In genomic region chr9:119401351-119401750, GRCm38 (mm10) we compare ENCODE assay signal across 8 mouse cellular contexts. TPM values are rescaled to one million over a fixed set of nuclear protein-coding genes. Genes with fewer than 3 reads are reported as not detected.
A peak's percentile ranks its signal among the peaks of the same experiment; 100 is the strongest.
DNase-seq lines count a peak whose midpoint lies in the region; ATAC-seq and TF ChIP-seq lines count a peak whose summit lies in the region.

No protein-coding gene starts in this region.

- no peak for TF ChIP-seq CTCF in gastrocnemius, adult 2 months (IDR thresholded peaks at IDR 0.05)
- no peak for TF ChIP-seq CTCF in midbrain, postnatal 0 days (IDR thresholded peaks at IDR 0.05)

- H3K4me1 ChIP-seq in ES-E14 (ENCODE audit: control insufficient read depth in 2 of 2, insufficient read depth in 2 of 2, low read length in 2 of 2, poor library complexity in 1 of 2): peaks cover 4 to 9% of the 10 kb centered on the region in 2 experiments; a peak in 2 of 4 replicates
- peaks cover 35% of the 10 kb centered on the region for H3K4me1 ChIP-seq in forebrain, embryonic 16.5 days (replicated peaks; ENCODE audit: control insufficient read depth, insufficient read depth, low read length)
- H3K4me1 ChIP-seq in liver, embryonic 12.5 days: peaks cover 29% of the 10 kb centered on the region; the same call in 1 of the 2 replicates
- peaks cover 7% of the 10 kb centered on the region for H3K4me1 ChIP-seq in midbrain, postnatal 0 days (ENCODE audit: insufficient read depth, low read length)

- no peak for DNase-seq in gastrocnemius, adult 2 months
- no peak for DNase-seq in gastrocnemius, postnatal 4 days (ENCODE audit: low spot score in 2 of 2)
- no peak for DNase-seq in ES-E14 (ENCODE audit: low read depth, low spot score)
- DNase-seq in midbrain, postnatal 0 days (ENCODE audit: low spot score): no peak
- DNase-seq in spleen, postnatal 10 days (ENCODE audit: low spot score in 2 of 2): no peak
- DNase-seq in kidney, adult 11 months: no peak

- no peak for ATAC-seq in forebrain, embryonic 16.5 days
- ATAC-seq in liver, embryonic 12.5 days: no peak; the same call in none of the 2 replicates
- ATAC-seq in midbrain, postnatal 0 days (ENCODE audit: low FRiP score): no peak; the same call in 1 of the 2 replicates

- peak overlapping the region; percentile 93 for H3K27ac ChIP-seq in gastrocnemius, adult 2 months
- no peak overlapping the region for H3K27ac ChIP-seq in ES-E14 (ENCODE audit: insufficient read depth, low read depth, low read length, poor library complexity, severe bottlenecking)
- peak overlapping the region; percentile 98; the same call in 1 of the 2 replicates for H3K27ac ChIP-seq in forebrain, embryonic 16.5 days (ENCODE audit: low read length)
- H3K27ac ChIP-seq in liver, embryonic 12.5 days: no peak overlapping the region
- H3K27ac ChIP-seq in midbrain, postnatal 0 days (ENCODE audit: low read depth, low read length): peak overlapping the region; percentile 97

- peak overlapping the region; percentile 69 for H3K9ac ChIP-seq in ES-E14 (ENCODE audit: insufficient read depth, low read depth, low read length, poor library complexity, severe bottlenecking)
- H3K9ac ChIP-seq in forebrain, embryonic 16.5 days (replicated peaks; ENCODE audit: low read depth, low read length): peak overlapping the region; percentile 98
- H3K9ac ChIP-seq in liver, embryonic 12.5 days: peak overlapping the region; percentile 40; the same call in 1 of the 2 replicates
- peak overlapping the region; percentile 99; the same call in 1 of the 2 replicates for H3K9ac ChIP-seq in midbrain, postnatal 0 days (replicated peaks; ENCODE audit: low read length, poor library complexity, severe bottlenecking)

- no peaks in the 10 kb centered on the region for H3K9me3 ChIP-seq in ES-E14 (ENCODE audit: control insufficient read depth, insufficient read depth, low read depth, low read length)
- no peaks in the 10 kb centered on the region for H3K9me3 ChIP-seq in forebrain, embryonic 16.5 days (ENCODE audit: control insufficient read depth, low read length)
- no peaks in the 10 kb centered on the region for H3K9me3 ChIP-seq in liver, embryonic 12.5 days (replicated peaks)
- no peaks in the 10 kb centered on the region for H3K9me3 ChIP-seq in midbrain, postnatal 0 days (ENCODE audit: low read length)

- H3K4me2 ChIP-seq in forebrain, embryonic 16.5 days (ENCODE audit: low read length): peak overlapping the region; percentile 75
- peak overlapping the region; percentile 86 for H3K4me2 ChIP-seq in liver, embryonic 12.5 days
- H3K4me2 ChIP-seq in midbrain, postnatal 0 days (ENCODE audit: low read depth, low read length, poor library complexity, severe bottlenecking): peak overlapping the region; percentile 94

- intact Hi-C loops in gastrocnemius, adult 2 months (cut with DNase I): loop anchor here (2.0 kb wide), 1 partner anchor 45 kb away; the partner anchor contains the start of gene Xylb

- in situ Hi-C loops in ES-E14 (cut with MboI; ENCODE audit: low sequenced_read_pairs in 2 of 2, unreplicated experiment in 2 of 2): no loop called here

- H3K27me3 ChIP-seq in forebrain, embryonic 16.5 days (replicated peaks; ENCODE audit: control insufficient read depth, insufficient read depth, low read length): no peaks in the 10 kb centered on the region
- H3K27me3 ChIP-seq in liver, embryonic 12.5 days (replicated peaks): peaks cover 42% of the 10 kb centered on the region
- no peaks in the 10 kb centered on the region for H3K27me3 ChIP-seq in midbrain, postnatal 0 days (ENCODE audit: insufficient read depth, low read length)

- peak overlapping the region; percentile 95 for H3K4me3 ChIP-seq in gastrocnemius, adult 2 months
- peak overlapping the region; percentile 57 to 90 for H3K4me3 ChIP-seq in ES-E14 (ENCODE audit: insufficient read depth in 1 of 2, low read depth in 1 of 2, low read length in 2 of 2, poor library complexity in 1 of 2, severe bottlenecking in 1 of 2)
- peak overlapping the region; percentile 92 for H3K4me3 ChIP-seq in forebrain, embryonic 16.5 days (replicated peaks; ENCODE audit: low read length)
- H3K4me3 ChIP-seq in liver, embryonic 12.5 days: peak overlapping the region; percentile 70
- H3K4me3 ChIP-seq in midbrain, postnatal 0 days (ENCODE audit: low read depth, low read length): peak overlapping the region; percentile 98

- WGBS in forebrain, embryonic 16.5 days: 3% methylated on average over 7 of the region's 7 CpGs
- whole genome bisulfite sequencing in liver, embryonic 12.5 days (ENCODE audit: insufficient replicate concordance): 2% methylated on average over 7 of the region's 7 CpGs
- 2% methylated on average over 7 of the region's 7 CpGs for WGBS in midbrain, postnatal 0 days

- H3K36me3 ChIP-seq in ES-E14 (ENCODE audit: control insufficient read depth, insufficient read depth, low read length, poor library complexity, severe bottlenecking): peaks cover 2% of the 10 kb centered on the region
- no peaks in the 10 kb centered on the region for H3K36me3 ChIP-seq in forebrain, embryonic 16.5 days (ENCODE audit: control insufficient read depth, insufficient read depth)
- H3K36me3 ChIP-seq in liver, embryonic 12.5 days: no peaks in the 10 kb centered on the region
- H3K36me3 ChIP-seq in midbrain, postnatal 0 days (ENCODE audit: insufficient read depth, low read length): no peaks in the 10 kb centered on the region

TF ChIP-seq in ES-E14, 5 proteins besides CTCF, POLR2A, EP300 and RAD21:
- TF ChIP-seq HCFC1 (IDR thresholded peaks at IDR 0.05; ENCODE audit: borderline replicate concordance, insufficient read depth, low read length): no peak
- no peak for TF ChIP-seq MAFK (IDR thresholded peaks at IDR 0.05; ENCODE audit: insufficient read depth, low read depth, low read length)
- TF ChIP-seq ZC3H11A (IDR thresholded peaks at IDR 0.05; ENCODE audit: borderline replicate concordance, low read depth, low read length): no peak
- TF ChIP-seq CHD2 (IDR thresholded peaks at IDR 0.05; ENCODE audit: low read depth, low read length): no peak
- no peak for TF ChIP-seq ZNF384 (IDR thresholded peaks at IDR 0.05; ENCODE audit: low read depth, low read length)

RNA-seq across cellular contexts. Expression of gene Acvr2b, which starts 0.6 kb away (rescaled TPM):
- total RNA-seq in gastrocnemius, adult 2 months (2021): 10 to 100 TPM; 14.5 to 20.6 TPM
- 10 to 100 TPM; 18.8 to 24.0 TPM for total RNA-seq in gastrocnemius, postnatal 4 days (2021)
- total RNA-seq in ES-E14 (2012; rRNA removed): 29.8 and 57.1 TPM in 2 replicates
- polyA plus RNA-seq in forebrain, embryonic 16.5 days (2015; fragmentation: Nextera tagmentation; extraction: Ambion mirVana): 26.5 and 32.7 TPM in 2 replicates
- polyA plus RNA-seq in liver, embryonic 12.5 days (2016; fragmentation: Nextera tagmentation; extraction: Ambion mirVana): 7.0 TPM in 2 replicates
- 35.6 and 39.7 TPM in 2 replicates for total RNA-seq in midbrain, postnatal 0 days (2014; rRNA removed)
- 29.5 and 32.1 TPM in 2 replicates for polyA plus RNA-seq in midbrain, postnatal 0 days (2015; fragmentation: Nextera tagmentation; extraction: Ambion mirVana)

RNA-seq across cellular contexts. Expression of gene Slc22a14, which starts 36.0 kb away (rescaled TPM):
- total RNA-seq in gastrocnemius, adult 2 months (2021): not detected
- total RNA-seq in gastrocnemius, postnatal 4 days (2021): not detected
- 0.45 and 1.1 TPM in 2 replicates for total RNA-seq in ES-E14 (2012; rRNA removed)
- polyA plus RNA-seq in forebrain, embryonic 16.5 days (2015; fragmentation: Nextera tagmentation; extraction: Ambion mirVana): not detected in 2 replicates
- not detected in 2 replicates for polyA plus RNA-seq in liver, embryonic 12.5 days (2016; fragmentation: Nextera tagmentation; extraction: Ambion mirVana)
- total RNA-seq in midbrain, postnatal 0 days (2014; rRNA removed): not detected in 2 replicates
- polyA plus RNA-seq in midbrain, postnatal 0 days (2015; fragmentation: Nextera tagmentation; extraction: Ambion mirVana): 0.15 TPM in 1 of 2 replicates, not detected in the other

RNA-seq across cellular contexts. Expression of gene Exog, which starts 43.4 kb away (rescaled TPM):
- 1 to 10 TPM; 1.6 to 2.3 TPM for total RNA-seq in gastrocnemius, adult 2 months (2021)
- 1 to 10 TPM; 3.9 to 4.3 TPM for total RNA-seq in gastrocnemius, postnatal 4 days (2021)
- 9.3 and 11.9 TPM in 2 replicates for total RNA-seq in ES-E14 (2012; rRNA removed)
- polyA plus RNA-seq in forebrain, embryonic 16.5 days (2015; fragmentation: Nextera tagmentation; extraction: Ambion mirVana): 60.7 and 66.1 TPM in 2 replicates
- 11.4 and 11.7 TPM in 2 replicates for polyA plus RNA-seq in liver, embryonic 12.5 days (2016; fragmentation: Nextera tagmentation; extraction: Ambion mirVana)
- 26.0 and 29.2 TPM in 2 replicates for total RNA-seq in midbrain, postnatal 0 days (2014; rRNA removed)
- polyA plus RNA-seq in midbrain, postnatal 0 days (2015; fragmentation: Nextera tagmentation; extraction: Ambion mirVana): 36.8 and 38.0 TPM in 2 replicates

RNA-seq across cellular contexts. Expression of gene Xylb, which starts 44.2 kb away (rescaled TPM):
- under 1 TPM; 0.13 to 0.14 TPM for total RNA-seq in gastrocnemius, adult 2 months (2021)
- 1 to 10 TPM; 1.8 to 2.1 TPM for total RNA-seq in gastrocnemius, postnatal 4 days (2021)
- 3.7 and 6.7 TPM in 2 replicates for total RNA-seq in ES-E14 (2012; rRNA removed)
- 3.0 and 3.8 TPM in 2 replicates for polyA plus RNA-seq in forebrain, embryonic 16.5 days (2015; fragmentation: Nextera tagmentation; extraction: Ambion mirVana)
- 4.6 and 5.0 TPM in 2 replicates for polyA plus RNA-seq in liver, embryonic 12.5 days (2016; fragmentation: Nextera tagmentation; extraction: Ambion mirVana)
- 2.6 and 3.2 TPM in 2 replicates for total RNA-seq in midbrain, postnatal 0 days (2014; rRNA removed)
- polyA plus RNA-seq in midbrain, postnatal 0 days (2015; fragmentation: Nextera tagmentation; extraction: Ambion mirVana): 3.9 and 4.3 TPM in 2 replicates

Comparison
In these comparisons a context has a peak if more than half of its experiments do, and no peak if none do; other contexts are left out.
1. H3K27ac ChIP-seq: peak in gastrocnemius, adult 2 months (single experiment), forebrain, embryonic 16.5 days (single experiment) and midbrain, postnatal 0 days (single experiment); none in ES-E14 (single experiment) and liver, embryonic 12.5 days (single experiment).
2. H3K9ac ChIP-seq: peak in every context shown above with its lines; median percentile 99 in midbrain, postnatal 0 days; 98 in forebrain, embryonic 16.5 days; 69 in ES-E14; 40 in liver, embryonic 12.5 days.
3. Peak in every context shown above with its lines, with median percentiles within 50 percentile points of each other: H3K4me3 ChIP-seq and H3K4me2 ChIP-seq.